Mouse (Mus musculus) CH12.LX (cell line): ENCODE measurements around the gene Creld2.

ENCODE experiments used
- CTCF ChIP-seq, 2 experiments: IDR thresholded peaks in 1 of 2; conservative IDR thresholded peaks in 1 of 2; 2 replicates each; pipeline ENCODE4 v1.5.1; 2011 to 2012; ENCODE audit warnings: low read depth in 2 of 2, low read length in 2 of 2, improper control_type of control experiment in 1 of 2, inconsistent platforms in 1 of 2, mild to moderate bottlenecking in 1 of 2, moderate library complexity in 1 of 2
- EP300 ChIP-seq: IDR thresholded peaks from 2 replicates; pipeline ENCODE4 v1.6.1; 2011; ENCODE audit warnings: low read length, improper control_type of control experiment
- KAT2A ChIP-seq: IDR thresholded peaks from 2 replicates; pipeline ENCODE4 v1.6.1; 2012; ENCODE audit warnings: low read length, improper control_type of control experiment, inconsistent platforms; ENCODE audit not compliant: insufficient replicate concordance
- MAFK ChIP-seq: IDR thresholded peaks from 2 replicates; pipeline ENCODE4 v1.6.1; 2011; ENCODE audit warnings: low read length, improper control_type of control experiment; ENCODE audit not compliant: insufficient replicate concordance
- MAX ChIP-seq: IDR thresholded peaks from 2 replicates; pipeline ENCODE4 v1.6.1; 2011; ENCODE audit warnings: low read length, improper control_type of control experiment
- NELFE ChIP-seq: IDR thresholded peaks from 2 replicates; pipeline ENCODE4 v1.6.1; 2011; ENCODE audit warnings: low read depth, low read length, improper control_type of control experiment
- POLR2A ChIP-seq: IDR thresholded peaks from 2 replicates; pipeline ENCODE4 v1.6.1; 2011; ENCODE audit warnings: low read depth, mild to moderate bottlenecking, improper control_type of control experiment, low read length
- POLR2AphosphoS2 ChIP-seq: IDR thresholded peaks from 2 replicates; pipeline ENCODE4 v1.6.1; 2011; ENCODE audit warnings: low read depth, low read length, improper control_type of control experiment
- RAD21 ChIP-seq: IDR thresholded peaks from 2 replicates; pipeline ENCODE4 v1.6.1; 2011; ENCODE audit warnings: low read depth, mild to moderate bottlenecking, low read length, improper control_type of control experiment, moderate library complexity
- SIN3A ChIP-seq: IDR thresholded peaks from 2 replicates; pipeline ENCODE4 v1.6.1; 2012; ENCODE audit warnings: low read length, improper control_type of control experiment, inconsistent platforms
- SMC3 ChIP-seq: IDR thresholded peaks from 2 replicates; pipeline ENCODE4 v1.6.1; 2011; ENCODE audit warnings: low read depth, low read length, improper control_type of control experiment
- USF1 ChIP-seq: IDR thresholded peaks from 2 replicates; pipeline ENCODE4 v1.6.1; 2014; ENCODE audit warnings: low read depth, mild to moderate bottlenecking, inconsistent platforms, low read length, improper control_type of control experiment
- ZC3H11A ChIP-seq: IDR thresholded peaks from 2 replicates; pipeline ENCODE4 v1.6.1; 2012; ENCODE audit warnings: low read depth, mild to moderate bottlenecking, inconsistent platforms, low read length, improper control_type of control experiment
- ZMIZ1 ChIP-seq: IDR thresholded peaks from 2 replicates; pipeline ENCODE4 v1.6.1; 2012; ENCODE audit warnings: low read depth, mild to moderate bottlenecking, inconsistent platforms, low read length, improper control_type of control experiment

DNA sequence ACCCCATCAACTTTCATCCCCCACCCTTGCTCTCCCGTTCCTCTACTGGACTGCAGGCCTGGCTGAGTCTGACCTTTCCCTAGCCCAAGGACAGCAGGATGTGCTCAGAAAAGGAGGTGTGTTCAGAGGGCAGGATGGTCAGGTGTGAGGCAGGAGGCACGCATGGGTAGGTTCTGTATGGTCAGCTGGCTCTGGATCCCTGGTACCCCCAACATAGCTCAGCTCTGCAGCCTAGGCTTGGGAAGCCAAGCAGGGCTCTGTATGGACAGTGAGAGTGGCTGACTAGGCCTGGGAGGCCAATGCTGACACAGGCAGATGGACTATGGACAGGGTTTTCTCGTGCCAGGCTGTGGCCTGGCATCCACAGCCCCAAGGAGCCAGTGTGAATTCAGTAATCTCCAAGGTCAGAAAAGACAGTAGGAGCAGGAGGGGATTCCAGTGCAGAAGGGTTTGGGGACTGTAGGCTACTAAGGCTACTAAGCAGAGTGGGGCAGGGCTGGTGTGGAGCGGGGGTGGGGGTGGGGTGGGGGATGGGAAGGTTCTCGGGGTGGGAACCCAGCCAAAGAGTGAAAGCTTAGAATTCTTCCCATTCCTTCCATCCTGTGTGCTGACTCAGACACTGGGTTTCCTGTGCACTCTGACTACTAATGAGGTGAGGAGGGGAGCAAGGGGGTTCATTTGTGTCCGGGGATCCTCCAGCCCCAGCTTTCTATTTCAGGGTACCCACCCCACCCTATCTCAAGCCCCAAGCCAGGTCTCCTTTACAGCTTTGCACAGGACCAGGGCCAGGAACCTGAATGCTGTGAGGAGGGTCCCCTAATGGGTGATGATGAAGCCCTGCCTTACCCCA lies 34.9 kb downstream of the Creld2 start:
- TF ChIP-seq SMC3 (no peak), POLR2A (no peak), CTCF (conservative IDR thresholded peaks at IDR 0.05 in 1 of 2, IDR thresholded peaks at IDR 0.05 in 1 of 2; ENCODE audit: low read depth in 2 of 2, low read length in 2 of 2) (no peak), NELFE (no peak), EP300 (no peak), ZC3H11A (no peak), KAT2A (no peak), POLR2AphosphoS2 (no peak), SIN3A (no peak), MAFK (no peak), MAX (no peak), ZMIZ1 (no peak), RAD21 (no peak), USF1 (no peak)
